Mouse (Mus musculus): ENCODE results near the gene Slc9a3r1. TPM values are rescaled to one million over a fixed set of nuclear protein-coding genes. Genes with fewer than 3 reads are reported as not detected.

The Slc9a3r1 gene
- total RNA-seq (2021): 1 to 10 TPM; 4.9 to 5.9 TPM
- long read RNA-seq, experiment 1, transcript Slc9a3r1-201 (6 exons, 1,925 nt): major isoform, 5 of 5 reads
- long read RNA-seq, experiment 1, partial matches to known transcripts: 0 of 5 reads
- long read RNA-seq, experiment 1, other reads (novel, unspliced or antisense): 0 of 5 reads
- long read RNA-seq, experiment 2, transcript Slc9a3r1-201 (6 exons, 1,925 nt): major isoform, 6 of 6 reads
- long read RNA-seq, experiment 2, partial matches to known transcripts: 0 of 6 reads
- long read RNA-seq, experiment 2, other reads (novel, unspliced or antisense): 0 of 6 reads

DNA sequence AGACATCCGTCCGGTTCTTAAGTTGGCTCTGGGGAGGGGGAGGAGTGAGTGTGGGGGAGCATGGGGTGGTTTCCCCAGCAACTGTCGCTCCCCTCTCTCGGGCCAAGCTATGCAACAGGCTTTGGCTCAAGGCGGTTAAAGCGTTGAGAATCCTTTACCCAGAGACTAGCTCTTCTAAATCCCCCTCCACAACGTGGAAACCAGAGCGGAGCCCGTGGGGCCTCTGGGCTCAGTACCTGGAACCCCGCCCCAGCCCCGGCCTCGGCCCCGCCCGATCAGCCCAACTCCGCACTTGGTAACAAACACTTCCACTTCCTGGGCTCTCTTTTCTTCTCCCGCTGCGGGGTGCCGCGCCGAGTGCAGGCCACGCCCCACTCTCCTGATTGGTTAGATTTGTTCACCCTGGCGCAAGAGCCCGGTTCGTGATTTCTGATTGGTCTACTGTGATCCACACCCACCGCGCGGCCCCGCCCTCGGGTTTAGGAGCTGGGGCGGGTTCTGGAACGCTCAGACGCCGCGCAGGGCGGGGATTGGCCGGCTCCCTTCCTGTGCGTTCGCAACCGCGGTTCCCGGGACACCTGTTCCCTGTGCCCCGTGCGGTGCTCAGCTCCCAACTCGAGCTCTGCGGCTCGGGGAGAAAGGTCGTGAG lies at the start of gene Slc9a3r1:
Gene Slc9a3r1, plus strand, starts transcription at position 510 of the 649 bp plus-strand sequence.
- DNase-seq: peak; percentile 98
- intact Hi-C loops (cut with DNase I; ENCODE audit: low total_unique reads): no loop called here

DNA sequence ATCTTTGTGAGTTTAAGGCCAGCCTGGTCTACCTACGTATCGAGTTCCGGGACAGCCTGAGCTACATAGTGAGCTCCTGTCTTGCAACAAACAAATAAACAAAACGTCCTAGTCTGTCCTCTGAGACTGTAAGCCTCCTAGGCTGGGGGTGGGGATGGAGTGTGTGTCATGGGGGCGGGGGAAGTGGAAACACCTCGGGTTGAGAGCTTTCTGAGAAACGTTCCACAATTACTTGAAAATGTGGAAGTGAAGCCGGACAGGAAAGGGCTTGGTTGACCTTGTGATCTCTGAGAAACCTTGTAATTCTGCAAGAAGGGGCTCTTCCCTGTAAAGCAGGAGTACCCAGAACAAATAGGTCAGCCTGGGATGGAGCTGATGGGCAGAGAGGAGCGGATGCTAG lies 43.7 kb upstream of the Slc9a3r1 start:
- intact Hi-C loops (cut with DNase I; ENCODE audit: low total_unique reads): no loop called here
- DNase-seq: no peak

DNA sequence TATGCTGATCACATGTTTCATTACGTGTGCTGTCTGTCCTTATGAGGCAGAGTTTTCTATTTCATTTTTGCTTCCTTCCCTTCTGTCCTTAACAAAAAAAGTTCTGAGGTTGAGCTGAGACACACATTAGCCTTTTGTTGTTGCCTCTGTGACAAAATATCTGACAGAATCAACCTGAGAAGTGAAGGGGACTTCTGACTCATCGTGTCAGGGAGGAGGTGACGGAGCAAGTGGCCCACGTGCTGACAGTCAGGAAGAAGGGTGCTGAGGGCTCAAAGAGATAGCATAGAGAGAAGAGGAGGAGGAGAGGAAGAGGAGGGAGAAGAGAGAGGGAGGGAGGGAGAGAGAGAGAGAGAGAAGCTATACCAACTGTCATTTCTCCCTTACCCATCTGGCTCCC lies 34.7 kb upstream of the Slc9a3r1 start:
- no peak for DNase-seq
- intact Hi-C loops (cut with DNase I; ENCODE audit: low total_unique reads): no loop called here

DNA sequence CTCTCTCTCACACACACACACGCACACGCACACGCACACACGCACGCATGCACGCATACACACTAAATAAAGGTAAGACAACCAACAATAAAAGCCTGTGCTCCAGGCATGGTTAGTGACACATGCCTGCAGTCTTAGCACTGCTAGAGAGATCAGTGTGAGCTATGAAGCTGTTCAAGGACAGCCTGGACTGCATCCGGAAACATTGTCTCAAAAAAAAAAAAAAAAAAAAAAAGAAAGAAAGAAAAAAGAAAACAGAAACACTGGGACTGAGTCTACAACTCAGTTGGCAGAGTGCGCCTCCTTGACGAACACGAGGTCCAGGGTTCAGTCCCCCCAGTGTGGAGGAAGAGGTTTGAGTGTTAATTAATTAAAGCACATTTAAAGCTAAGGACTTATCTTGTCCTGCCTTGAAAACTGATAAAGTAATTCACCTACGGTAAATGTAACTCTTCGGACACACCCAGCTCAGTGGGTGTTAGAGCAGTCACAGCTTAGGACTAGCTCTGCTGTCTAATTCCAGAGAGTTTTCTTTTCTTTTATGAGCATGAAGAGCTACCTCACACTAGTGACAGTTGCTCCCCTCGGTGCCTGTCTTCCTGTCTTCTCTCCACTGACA lies 33.5 kb upstream of the Slc9a3r1 start:
- intact Hi-C loops (cut with DNase I; ENCODE audit: low total_unique reads): no loop called here
- no peak for DNase-seq

DNA sequence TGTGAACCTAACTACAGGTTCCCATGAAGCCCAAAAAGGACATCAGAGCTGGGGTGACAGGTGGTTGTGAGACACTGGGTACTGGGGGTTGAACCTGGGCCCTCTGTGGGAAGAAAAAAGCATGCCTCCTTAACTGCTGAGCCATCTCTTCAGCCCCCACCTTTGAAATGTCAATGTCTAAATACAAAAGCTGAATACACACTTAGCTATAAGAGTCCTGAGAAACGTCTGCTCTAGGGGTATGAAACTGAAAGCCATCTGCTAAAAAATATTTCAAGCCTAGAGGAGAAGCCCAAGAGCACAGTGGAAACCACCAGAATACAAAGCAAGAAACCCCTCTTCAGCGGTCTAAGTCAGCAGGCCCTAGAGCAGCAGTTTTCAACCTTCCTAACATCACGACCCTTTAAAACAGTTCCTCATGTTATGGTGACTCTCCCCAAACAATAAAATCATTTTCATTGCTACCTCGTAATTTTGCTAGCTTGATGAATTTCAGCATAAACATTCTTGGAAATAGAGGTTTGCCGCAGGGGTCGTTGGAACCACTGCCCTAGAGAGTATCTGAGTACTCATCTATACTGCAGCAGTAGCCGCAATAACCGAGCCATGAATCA lies 31.3 kb upstream of the Slc9a3r1 start:
- DNase-seq: no peak
- intact Hi-C loops (cut with DNase I; ENCODE audit: low total_unique reads): no loop called here

DNA sequence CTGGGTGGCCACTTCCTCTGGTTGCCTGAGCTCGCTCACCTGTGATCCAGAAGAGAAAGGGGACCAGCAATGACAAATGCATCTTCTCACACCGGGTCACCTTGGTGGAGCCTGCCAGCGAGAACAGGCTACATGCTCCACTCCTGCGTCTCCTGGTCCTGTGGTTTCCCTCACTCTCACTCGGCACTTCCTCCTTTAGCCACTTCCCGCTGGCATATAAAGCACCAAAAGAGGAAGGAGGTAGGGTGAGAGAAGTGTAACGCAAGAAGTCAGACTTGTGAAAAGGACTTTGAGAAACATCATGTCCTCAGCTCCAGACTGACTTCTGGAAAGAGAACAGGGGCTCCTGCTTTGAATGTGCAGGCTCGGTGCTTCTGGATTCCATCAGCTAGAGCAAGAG lies 29.3 kb upstream of the Slc9a3r1 start, which contains the start of gene Cd300lf:
Gene Cd300lf, minus strand, starts transcription at position 193 of the 400 bp plus-strand sequence.
- no peak for DNase-seq

DNA sequence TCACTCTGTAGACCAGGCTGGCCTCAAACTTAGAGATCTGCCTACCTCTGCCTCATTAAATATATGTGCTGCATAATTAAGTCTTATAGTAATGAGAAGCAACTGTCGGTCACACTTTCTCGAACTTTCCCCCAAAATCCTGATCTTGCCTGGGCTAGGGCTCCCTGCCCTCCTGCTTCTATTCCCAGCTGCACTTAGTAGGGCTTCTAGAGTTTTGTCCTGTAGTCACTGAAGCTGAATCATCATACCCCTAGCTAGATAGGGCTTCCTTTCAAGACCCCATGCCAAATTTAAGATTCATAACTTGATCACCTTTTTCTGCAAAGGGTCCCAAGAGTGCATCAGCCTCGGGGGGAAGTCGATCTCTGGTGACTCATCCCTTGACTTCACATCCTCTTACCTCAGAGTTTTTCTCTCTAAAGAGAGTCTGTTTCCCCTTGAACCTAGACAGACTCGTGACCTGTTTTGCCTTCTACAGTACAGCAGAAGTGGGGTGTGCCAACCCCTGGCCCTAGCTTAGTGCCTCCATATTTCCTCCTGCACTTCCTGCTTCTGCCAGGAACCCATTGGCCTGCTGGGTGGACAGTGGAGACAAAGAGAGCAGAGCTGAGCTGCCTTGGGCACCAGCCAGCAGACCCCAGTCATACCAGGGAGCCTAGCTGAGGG lies 24.4 kb upstream of the Slc9a3r1 start:
- no peak for DNase-seq
- intact Hi-C loops (cut with DNase I; ENCODE audit: low total_unique reads): no loop called here

More for the DNA sequence above, 29.3 kb upstream of the Slc9a3r1 start, which contains the start of gene Cd300lf:
- intact Hi-C loops (cut with DNase I; ENCODE audit: low total_unique reads): no loop called here

DNA sequence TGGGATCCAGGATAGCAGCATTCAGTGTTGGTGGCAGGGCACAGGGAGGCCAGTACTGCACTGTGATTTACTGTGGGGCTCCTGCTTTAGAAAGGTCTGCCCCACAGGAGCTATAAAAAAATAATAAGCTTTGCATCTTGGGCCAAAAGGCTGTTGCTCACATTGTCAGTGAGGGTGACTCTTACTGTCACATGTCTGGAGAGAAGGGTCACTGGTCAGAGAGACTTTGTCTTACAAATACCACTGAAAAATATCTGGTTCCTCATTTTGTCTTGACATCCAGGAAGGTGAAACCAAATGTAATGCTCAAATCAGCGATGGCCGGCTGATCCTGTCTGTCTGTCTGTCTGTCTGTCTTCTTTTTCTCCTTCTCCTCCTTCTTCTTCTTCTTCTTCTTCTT lies 21.2 kb upstream of the Slc9a3r1 start:
- no peak for DNase-seq
- intact Hi-C loops (cut with DNase I; ENCODE audit: low total_unique reads): no loop called here

DNA sequence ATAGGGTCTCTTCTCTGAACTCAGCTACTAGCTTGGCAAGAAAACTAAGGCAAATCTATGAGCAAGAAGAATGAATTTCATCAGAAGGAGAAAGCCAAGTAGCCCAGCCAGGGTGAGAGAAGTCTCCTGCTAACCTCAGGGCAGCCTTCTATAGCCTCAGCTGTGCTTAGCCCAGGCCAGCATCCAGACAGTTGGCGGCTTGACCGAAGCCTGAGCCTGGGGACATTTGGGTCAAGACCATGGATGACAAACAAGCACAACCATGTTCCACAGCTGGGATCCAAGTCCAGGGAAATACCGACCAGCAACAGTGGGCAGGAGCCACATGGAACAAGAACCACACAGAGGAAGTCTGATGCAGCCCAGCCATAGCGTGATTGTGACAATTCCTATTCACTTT lies 15.3 kb upstream of the Slc9a3r1 start:
- no peak for DNase-seq
- intact Hi-C loops (cut with DNase I; ENCODE audit: low total_unique reads): no loop called here

DNA sequence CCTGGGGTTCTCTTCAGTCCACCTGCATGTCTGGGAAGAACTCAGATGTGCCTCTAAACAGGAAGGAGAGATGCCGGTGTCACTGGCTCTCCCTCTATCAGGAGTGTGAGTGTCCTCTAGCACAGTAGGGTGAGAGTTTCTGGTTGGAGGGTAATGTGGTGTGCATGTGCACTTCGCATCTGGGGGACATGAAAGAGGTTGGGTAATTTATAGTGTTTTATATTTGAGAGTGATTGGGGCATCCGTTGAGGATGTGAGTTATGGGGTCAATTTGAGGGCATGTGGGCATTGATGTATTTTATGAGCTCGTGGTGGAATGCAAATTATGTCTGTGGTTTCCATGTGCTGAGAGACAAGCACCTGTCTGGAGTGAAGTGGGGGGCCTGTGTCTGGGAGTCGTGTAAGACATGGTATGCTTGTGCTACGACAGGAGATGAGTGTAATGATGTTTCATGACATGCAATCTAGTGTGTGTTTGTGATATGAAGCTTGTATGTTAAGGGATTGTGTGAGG lies 12.3 kb upstream of the Slc9a3r1 start:
- intact Hi-C loops (cut with DNase I; ENCODE audit: low total_unique reads): no loop called here
- DNase-seq: no peak

DNA sequence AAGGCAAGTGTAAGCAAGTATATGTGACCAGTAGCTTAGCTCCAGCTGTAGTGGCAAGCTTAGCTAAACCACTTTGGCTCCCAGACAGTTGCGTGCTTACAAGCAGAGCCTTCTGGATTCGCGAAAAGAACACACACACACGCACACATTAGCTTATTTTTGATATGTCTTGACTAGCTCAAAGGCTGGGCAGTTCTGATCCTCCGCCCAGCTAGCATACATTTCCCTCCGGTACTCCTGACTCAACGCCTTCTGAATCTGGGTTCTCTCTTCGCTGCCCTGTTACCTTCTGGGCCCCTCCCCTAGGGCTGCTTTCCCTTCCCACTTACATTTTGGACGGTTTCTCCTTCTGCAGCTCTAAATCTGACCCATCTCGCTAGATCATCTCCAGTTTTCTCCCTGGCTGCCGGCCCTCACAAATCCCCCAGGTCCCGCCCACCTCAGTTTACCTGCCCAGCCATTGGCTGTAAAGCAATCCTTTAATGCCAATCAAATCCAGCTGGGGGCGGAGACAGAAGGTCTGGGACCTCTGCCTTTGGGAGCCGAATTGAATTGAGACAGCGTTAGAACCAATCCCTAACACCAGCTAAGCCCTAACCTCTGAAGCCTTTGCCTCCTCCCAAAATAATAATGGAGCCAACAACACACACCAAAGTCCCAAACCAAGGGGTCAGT lies 11.2 kb upstream of the Slc9a3r1 start:
- intact Hi-C loops (cut with DNase I; ENCODE audit: low total_unique reads): loop anchor here (2.0 kb wide), 1 partner anchor 69 kb away; no protein-coding TSS in a partner anchor
- peak; percentile 54 for DNase-seq

DNA sequence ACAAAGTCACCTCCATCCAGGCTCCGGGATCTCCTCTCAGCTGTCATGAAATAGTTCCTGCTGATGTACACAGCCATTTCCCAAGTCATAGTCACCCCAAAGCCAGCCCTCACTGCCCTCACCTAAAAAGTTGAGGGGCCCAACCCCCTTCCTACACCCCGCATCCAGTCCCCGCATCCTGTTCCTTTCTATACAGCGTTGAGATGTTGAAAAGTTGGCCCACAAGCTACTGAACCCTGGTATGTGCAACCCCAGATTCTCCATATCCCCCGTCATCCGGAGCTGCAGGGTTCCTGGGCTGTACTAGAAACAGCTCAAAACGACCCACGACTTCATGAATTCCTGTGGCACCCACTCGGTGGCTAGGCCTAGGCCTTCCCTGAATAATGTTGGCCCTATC lies 10.1 kb upstream of the Slc9a3r1 start:
- no peak for DNase-seq
- intact Hi-C loops (cut with DNase I; ENCODE audit: low total_unique reads): loop anchor here (2.0 kb wide), 1 partner anchor 70 kb away; no protein-coding TSS in a partner anchor

DNA sequence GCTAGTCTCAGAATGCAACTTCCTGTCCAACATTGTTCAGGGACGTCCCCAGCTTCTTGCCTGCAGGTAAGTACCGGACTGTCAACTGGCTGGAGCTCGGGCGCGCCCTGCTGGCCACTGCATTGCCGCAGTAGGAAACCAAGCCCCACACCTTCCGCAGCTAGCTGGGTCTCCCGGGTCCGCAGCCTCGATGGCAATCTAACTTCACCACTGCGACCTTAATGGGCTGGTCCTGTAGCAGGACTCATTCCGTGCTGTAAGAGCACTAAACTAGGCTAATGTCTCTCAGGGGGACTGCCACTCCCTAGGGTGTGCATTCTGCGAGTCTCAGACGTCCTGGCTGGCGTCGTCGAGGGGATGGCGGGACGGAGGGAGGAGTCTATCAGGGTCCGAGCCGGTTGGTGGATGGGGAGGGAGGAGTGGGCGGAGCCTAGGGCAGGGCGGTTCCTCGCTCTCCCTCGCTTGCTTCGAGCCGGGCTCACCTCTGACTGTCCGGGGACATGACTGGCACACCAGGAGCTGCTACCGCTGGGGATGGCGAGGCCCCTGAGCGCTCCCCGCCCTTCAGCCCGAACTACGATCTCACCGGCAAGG lies 9.3 kb upstream of the Slc9a3r1 start:
- DNase-seq: peak; percentile 74
- intact Hi-C loops (cut with DNase I; ENCODE audit: low total_unique reads): loop anchor here (2.0 kb wide), 1 partner anchor 71 kb away; no protein-coding TSS in a partner anchor

DNA sequence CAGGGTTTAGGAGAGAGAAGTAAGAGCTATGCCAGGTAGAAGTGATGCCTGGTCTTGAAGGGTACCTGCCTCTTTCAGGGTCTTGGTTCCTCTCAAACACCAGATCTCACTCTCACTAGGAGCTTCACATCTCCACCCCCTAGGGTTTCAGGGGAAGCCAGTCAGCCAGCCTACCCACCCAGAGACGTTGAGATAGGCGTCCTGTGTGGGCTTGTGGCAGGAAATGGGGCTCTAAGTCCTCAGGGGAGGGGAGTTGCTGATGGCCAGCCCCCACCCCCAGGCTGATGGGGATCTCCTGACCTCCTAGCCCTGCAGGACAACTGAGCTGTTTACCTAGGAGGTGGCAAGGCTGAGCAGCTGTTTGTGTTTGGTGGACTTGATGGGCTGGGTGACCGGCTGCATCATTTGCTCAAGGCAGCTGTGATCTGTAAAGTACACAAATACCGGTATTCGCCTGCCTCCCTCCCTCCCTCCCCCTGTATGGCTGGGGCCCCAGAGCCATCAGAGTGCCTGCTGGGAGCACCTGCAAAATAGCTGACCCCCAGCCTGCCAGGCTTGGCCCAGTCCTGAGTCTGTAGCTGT lies 8.0 kb upstream of the Slc9a3r1 start:
- DNase-seq: no peak
- intact Hi-C loops (cut with DNase I; ENCODE audit: low total_unique reads): no loop called here

DNA sequence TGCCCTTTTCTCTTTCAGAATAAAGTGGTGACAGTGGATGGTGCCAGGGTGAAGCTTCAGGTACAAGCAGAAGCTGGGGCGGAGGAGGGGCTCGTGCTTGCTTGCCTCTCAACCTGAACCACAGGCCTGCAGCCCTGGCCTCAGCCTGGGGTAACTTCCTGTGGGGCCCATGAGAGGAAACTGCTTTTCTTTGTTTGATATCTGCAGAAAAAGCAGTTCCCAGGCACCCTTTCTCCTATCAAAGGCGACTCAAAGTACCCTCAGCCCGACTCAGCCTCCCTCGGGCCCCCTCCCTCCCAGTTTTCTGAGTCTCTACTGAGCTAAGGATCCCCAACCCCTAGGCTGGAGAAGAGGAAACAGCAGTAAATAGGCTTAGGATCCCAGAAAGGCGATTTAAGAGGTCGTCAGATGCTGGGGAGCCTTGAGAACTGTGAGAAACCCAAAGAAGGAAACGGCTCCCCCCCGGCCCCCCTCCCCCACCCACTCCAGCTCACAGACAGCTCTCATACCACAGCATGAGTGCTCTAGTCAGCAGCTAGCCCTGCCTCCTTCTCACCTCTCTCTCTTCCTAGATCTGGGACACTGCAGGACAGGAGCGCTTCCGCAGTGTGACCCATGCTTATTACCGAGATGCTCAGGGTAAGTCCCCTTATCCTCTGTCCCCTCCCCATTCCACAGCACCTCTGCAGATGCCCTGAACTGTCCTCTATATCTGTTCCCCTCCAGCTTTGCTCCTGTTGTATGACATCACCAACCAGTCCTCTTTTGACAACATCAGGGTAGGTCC lies 5.0 kb upstream of the Slc9a3r1 start:
- intact Hi-C loops (cut with DNase I; ENCODE audit: low total_unique reads): no loop called here
- DNase-seq: no peak

DNA sequence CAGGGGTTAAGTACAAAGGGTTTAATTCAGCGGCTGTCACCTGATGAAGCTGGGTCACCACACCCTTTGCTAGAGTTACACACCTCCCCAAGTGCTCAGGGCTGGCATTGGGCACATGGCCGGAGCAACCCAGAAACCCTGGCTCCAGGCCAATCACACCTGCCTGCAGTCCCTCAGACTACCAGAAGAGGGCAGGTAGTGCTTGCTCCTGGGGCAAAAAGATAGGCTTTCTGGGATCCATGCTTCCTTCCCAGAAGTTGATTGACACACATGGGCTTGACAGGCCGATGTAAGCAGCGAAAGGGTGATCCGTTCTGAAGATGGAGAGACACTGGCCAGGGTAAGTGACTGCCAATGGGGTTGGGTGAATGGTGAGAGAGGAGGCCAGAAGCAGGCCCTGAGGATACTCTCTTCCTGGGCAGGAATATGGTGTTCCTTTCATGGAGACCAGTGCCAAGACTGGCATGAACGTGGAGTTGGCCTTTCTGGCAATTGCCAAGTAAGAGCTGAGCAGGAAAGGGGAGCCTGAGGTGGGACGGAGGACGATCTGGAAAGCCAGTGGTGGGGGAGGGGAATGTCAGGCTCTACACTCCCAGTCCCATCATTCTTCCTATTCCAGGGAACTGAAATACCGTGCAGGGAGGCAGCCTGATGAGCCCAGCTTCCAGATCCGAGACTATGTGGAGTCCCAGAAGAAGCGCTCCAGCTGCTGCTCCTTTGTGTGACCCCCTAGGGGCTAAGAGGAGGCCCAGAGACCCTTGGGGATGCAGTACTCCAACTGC lies 2.9 kb upstream of the Slc9a3r1 start:
- DNase-seq: peak; percentile 67
- intact Hi-C loops (cut with DNase I; ENCODE audit: low total_unique reads): no loop called here
